Mouse (Mus musculus) layer of hippocampus, adult 6 months (tissue): Measurements from ENCODE around the gene Hmgb3. TPM values are rescaled to one million over a fixed set of nuclear protein-coding genes. Genes with fewer than 3 reads are reported as not detected.

ENCODE experiments used
- long read RNA-seq, 2 experiments: library from polyadenylated mRNA; unstranded; transcript quantifications; one replicate each; pipeline ENCODE4 v2.0.0; 2019 to 2020
- microRNA-seq: library from miRNA; unstranded; fragments of <30 nt; microRNA quantifications from one replicate; pipeline ENCODE4 v1.2.0, GENCODE M21; 2020
- polyA plus RNA-seq: library from polyadenylated mRNA; unstranded; fragments of <200 nt; fragmentation: Nextera tagmentation; gene quantifications from 2 replicates; pipeline ENCODE4 v1.2.3, GENCODE M21; 2021

The Hmgb3 gene
- 14.9 and 15.1 TPM in 2 replicates for polyA plus RNA-seq
- long read RNA-seq, experiment 1, transcript Hmgb3-202 (5 exons, 1,571 nt): minor isoform, 6 of 27 reads
- long read RNA-seq, experiment 1, transcript Hmgb3-204 (5 exons, 1,743 nt): major isoform, 11 of 27 reads
- long read RNA-seq, experiment 1, partial matches to known transcripts: 1 of 27 reads
- long read RNA-seq, experiment 1, other reads (novel, unspliced or antisense): 7 of 27 reads
- long read RNA-seq, experiment 2, transcript Hmgb3-202 (5 exons, 1,571 nt): major isoform, 37 of 95 reads
- long read RNA-seq, experiment 2, transcript Hmgb3-204 (5 exons, 1,743 nt): minor isoform, 34 of 95 reads
- long read RNA-seq, experiment 2, partial matches to known transcripts: 1 of 95 reads
- long read RNA-seq, experiment 2, other reads (novel, unspliced or antisense): 19 of 95 reads

DNA sequence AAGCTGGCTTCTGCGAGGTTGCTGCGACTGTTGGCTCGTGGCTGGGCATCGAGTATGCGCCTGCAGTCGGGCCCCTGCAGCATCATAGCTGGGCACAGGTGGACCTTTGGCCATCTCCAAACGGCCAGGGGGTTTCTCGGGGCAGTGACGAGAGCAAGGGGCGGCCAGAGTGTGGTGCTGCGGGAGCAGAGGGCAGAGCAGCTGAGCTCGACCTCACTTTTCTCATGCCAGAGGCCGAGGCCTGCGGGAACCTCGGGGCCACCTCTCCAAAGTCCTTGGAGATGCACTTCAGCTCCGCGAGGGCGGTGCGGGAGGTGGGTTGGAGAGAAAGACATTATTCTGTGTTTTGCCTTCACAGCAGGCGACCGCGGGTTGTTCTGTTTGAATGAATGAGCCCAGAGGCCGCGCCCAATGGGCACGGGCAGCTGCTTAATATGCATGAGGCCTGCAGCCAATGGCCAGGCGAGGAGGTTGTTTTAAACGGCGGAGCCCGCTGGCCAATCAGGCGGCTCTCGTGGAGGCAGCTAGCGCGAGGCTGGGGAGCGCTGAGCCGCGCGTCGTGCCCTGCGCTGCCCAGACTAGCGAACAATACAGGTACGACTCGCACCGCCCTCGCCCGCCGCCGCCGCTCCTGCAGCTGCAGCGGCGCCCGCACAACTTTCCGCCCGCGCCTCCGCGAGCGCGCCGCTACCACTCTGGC lies at the start of gene Hmgb3:
Gene Hmgb3 (plus strand): TSS at position 504 of the 700 bp plus-strand sequence.

Small RNA genes lying within 50 kb of the gene (microRNA-seq; reads per million reads assigned to microRNA genes)
- gene Gm23945: not detected

Other genes starting within 250 kb of the Hmgb3 start
- gene Mtmr1, start 191.2 kb upstream of the Hmgb3 start, polyA plus RNA-seq: 4.4 TPM in 2 replicates
- gene Cd99l2, start 63.1 kb upstream of the Hmgb3 start, polyA plus RNA-seq: 30.7 and 41.6 TPM in 2 replicates
- 1.0 and 1.1 TPM in 2 replicates for gene Gpr50, start 107.7 kb downstream of the Hmgb3 start, polyA plus RNA-seq